Mouse (Mus musculus) cortical plate, adult 2 months (tissue): Measurements from ENCODE around the gene Il17f.

Experiments
- CTCF ChIP-seq: fragments of 200-500 bp; IDR thresholded peaks from 2 replicates; pipeline ENCODE4 v1.5.1; 2011; ENCODE audit warnings: mild to moderate bottlenecking, control low read depth, low read length; ENCODE audit not compliant: insufficient read depth; ENCODE audit errors: extremely low read depth
- POLR2A ChIP-seq: fragments of 200-500 bp; IDR thresholded peaks from 2 replicates; pipeline ENCODE4 v1.6.1; 2011; ENCODE audit warnings: mild to moderate bottlenecking, low read length, control low read depth; ENCODE audit not compliant: insufficient read depth; ENCODE audit errors: extremely low read depth

DNA sequence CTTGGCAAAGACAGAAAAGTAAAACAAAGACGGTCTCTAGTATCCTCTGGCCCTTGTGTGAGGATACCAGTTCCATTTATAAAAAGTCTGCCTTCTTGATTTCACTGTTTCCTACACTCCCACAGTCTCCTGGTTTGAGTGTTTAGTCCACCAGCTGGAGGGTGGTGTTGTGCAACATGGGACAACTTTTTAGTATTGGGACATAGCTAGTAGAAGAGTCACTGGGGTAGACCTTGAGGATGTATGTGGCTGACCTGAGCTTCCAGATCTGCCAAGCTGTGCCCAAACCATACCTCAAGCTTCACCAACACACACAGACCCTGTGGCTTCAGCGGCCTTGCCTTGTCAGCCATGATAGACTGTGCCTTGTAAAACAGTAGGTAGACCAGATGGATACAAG is 37.6 kb upstream of the Il17f start:
- TF ChIP-seq CTCF, result no peak
- TF ChIP-seq POLR2A, result no peak
